Mouse (Mus musculus) c-Kit-positive CD71-negative TER-119-negative erythroid progenitor cells, embryonic 14.5 days (primary cell): ENCODE data around the gene Gskip.
A peak's percentile ranks its signal among the peaks of the same experiment; 100 is the strongest.

ENCODE experiments used
- DNase-seq: peaks from one replicate; pipeline ENCODE4 v3.0.0-alpha.2; 2013; ENCODE audit warnings: low read depth

Gskip gene

GRCm38 (mm10) chr12:105683933-105684901 is at the start of gene Gskip:
Gene Gskip (plus strand): TSS chr12:105684829.
- no peak for DNase-seq

GRCm38 (mm10) chr12:105636551-105636950 is 48.1 kb upstream of the Gskip start:
- DNase-seq: no peak

GRCm38 (mm10) chr12:105637554-105637953 is 47.1 kb upstream of the Gskip start:
- DNase-seq: no peak

GRCm38 (mm10) chr12:105642770-105643321 is 41.8 kb upstream of the Gskip start:
- DNase-seq: no peak

- DNase-seq: no peak
These were observed 28.8 kb upstream of the Gskip start for GRCm38 (mm10) chr12:105655850-105656249.

GRCm38 (mm10) chr12:105676274-105676673 is 8.4 kb upstream of the Gskip start:
- DNase-seq: no peak

DNA sequence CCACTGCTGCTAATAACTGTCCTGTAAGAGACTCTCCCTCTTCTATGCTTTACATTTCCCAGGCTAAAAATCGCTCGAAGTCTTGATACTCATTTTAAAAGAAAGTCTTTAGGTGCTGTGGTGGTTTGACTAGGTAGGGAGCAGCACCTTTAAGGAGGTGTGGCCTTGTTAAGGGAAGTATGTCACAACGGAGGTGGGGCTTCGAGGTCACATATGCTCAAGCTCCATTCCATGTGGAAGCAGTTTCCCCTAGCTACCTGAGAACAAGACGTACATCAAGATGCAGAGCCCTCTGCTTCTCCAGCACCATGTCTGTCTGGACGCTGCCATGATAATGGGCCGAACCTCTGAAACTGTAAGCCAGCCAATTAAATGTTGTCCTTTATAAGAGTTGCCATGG is 6.4 kb upstream of the Gskip start:
- DNase-seq: no peak

GRCm38 (mm10) chr12:105678762-105679161 is 5.9 kb upstream of the Gskip start:
- no peak for DNase-seq

GRCm38 (mm10) chr12:105685001-105685691 is 517 bp downstream of the Gskip start, which contains the start of gene Atg2b:
Gene Atg2b (minus strand): TSS chr12:105685211.
- DNase-seq: peak; percentile 98

DNA sequence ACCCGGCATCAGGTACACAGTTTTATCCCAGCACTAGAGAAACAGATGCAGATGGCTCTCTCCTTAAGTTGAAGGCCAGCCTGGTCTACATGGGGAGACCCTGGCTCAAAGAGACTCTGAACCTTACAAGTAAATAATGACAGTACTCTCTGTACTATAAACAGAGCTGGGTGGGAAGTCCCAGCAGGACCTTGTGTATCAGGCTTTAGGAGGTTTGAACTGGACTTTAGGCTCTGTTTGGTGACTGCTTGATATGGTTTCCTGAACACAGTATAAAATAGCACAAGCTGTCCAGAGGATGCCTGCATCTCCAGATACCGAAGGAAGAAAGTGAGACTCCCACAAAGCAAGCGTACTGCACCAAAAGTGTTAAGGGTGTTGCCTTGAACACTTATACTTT is 2.2 kb downstream of the Gskip start:
- DNase-seq: no peak

DNA sequence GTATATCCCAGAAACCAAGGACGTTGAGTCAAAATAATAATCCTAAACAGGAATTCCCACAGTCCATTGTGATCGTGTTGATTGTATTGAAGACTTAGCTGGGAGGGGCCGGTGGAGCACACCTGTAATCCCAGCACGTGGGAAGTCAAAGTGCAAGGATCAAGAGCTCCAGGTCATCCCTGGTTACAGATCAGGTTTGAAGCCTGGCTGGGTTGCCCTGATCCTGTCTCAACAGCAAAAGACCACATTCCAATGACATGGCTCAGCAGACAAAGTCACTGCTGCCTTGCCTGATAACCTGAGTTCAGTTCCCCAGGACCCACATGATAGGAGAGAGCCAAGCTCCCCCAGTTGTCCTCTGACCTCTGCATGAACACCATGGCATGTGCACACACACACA is 2.8 kb downstream of the Gskip start:
- DNase-seq: no peak

DNA sequence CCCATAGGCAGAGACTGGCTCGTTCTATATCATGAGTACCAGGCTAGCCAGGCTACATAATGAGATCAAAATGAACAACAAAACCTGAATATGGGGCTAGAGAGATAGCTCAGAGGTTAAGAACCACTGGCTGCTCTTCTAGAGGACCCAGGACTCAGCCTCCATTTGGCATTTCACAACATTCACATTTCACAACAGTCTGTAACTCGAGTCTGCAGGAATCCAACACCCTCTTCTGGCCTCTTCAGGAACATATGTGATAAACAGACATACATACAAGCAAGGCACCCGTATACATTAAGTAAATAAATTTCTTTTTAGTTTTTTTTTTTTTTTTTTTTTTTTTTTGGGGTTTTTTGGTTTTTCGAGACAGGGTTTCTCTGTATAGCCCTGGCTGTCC is 3.9 kb downstream of the Gskip start:
- no peak for DNase-seq

DNA sequence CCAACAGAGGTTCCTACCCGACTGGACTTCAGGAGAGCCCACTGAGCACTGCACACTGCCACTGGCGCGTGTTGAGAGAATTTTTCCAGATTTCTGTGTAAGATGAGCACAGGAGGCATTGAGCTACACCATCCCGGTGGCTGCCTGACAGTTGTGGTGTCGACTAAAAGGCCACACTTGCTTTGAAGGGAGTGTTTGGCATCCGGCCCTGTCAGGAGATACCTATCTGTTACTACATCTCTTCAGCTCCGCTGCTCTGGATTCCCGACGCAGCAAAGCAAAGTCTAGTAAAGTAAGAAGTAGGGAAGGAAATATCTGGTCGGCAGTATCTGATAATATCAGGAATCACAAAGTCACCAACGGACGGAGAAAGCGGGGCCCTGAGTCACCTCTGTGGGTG is 4.8 kb downstream of the Gskip start:
- DNase-seq: no peak

GRCm38 (mm10) chr12:105694021-105694420 is 9.4 kb downstream of the Gskip start:
- no peak for DNase-seq

DNA sequence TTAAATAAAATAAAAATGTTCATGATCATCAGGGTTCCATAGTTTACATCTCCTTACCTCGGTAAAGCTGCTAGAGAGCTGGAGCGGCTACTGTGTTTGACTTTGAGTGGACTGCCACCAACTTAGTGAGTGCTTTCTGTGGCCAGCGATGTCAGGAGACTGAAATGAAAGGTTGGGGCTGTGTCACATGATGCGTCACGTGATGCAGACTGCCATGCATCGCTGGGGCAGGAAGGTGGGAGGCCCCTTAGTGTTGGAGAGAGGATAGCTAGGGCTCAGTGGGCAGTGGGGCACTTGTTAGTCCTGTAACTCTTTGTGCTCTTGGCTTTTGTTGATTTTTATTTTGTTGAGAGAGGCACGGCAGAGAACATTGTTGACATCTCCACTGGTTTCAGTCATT is 11.2 kb downstream of the Gskip start:
- DNase-seq: no peak

DNA sequence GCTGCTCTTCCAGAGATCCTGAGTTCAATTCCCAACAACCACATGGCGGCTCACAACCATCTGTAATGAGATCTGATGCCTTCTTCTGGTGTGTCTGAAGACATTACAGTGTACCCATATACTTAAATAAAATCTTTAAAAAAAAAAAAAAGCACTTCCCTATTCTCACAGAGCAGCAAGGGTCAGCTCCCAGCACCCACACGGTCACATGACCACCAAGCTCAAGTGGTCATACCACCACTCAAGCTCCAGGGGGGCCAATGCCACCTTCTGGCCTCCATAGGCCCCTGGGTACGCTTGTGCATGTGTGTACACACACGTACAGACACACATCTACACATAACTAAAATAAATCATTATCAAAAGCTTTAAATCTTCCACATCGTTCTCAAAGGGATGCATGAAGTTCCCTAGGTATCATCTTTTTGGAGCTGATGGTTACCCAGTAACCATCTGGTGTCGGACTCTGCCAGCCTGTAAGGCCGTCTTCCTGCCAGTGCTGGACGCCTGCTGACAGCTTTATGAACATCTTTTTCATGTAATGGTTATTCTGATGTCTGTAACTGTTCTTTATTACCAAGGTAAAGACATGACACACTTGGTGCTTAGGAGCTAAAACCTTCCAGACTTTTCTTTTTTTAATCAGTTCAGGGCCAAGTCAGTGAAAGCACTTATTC is 12.6 kb downstream of the Gskip start:
- no peak for DNase-seq

DNA sequence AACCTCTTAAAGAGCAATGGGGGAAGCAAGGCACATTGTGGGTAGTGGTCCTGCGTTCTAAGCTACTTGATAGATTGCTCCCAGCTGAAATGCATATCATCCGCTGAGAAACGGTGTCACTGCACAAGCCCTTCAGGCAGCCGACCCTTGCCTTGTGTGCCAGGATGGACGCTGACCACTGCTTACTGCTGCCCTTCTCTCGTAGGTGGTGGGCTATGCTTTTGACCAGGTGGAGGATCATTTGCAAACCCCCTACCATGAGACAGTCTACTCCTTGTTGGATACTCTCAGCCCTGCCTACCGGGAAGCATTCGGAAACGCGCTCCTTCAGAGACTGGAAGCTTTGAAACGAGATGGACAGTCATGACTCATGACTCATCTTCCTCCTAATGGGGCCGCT is 15.8 kb downstream of the Gskip start:
- DNase-seq: no peak

DNA sequence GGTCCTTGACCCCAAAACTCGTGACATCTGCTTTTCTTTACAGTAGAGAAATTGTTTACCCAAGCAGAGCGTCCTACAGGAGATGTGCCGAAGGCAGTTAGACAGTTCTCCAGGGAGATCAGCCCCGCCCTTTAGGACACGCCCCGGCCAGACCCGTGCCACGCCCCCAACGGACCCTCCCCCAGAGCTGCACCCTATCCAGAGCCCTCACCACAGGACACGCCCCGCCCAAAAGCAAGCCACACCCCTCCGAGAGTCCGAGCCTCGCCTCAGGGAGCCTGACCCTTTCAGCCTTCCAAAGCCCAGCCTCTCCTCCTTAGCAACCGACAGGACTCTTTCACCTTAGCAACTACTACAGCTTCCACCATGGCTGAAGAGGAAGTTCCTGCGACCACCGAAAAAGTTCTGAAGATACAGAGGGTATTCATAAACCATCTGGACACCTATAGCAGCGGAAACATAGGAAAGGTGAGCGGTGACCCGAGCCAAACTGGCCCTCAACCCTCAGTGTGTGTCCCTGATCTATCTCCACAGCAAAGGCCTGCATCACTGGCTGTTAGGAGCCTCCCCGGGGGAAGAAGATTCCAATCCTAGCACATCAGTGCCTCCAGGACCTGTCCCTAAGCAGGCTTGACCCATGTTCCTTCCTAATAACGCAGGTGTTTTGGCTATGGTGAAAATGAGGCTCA is 21.3 kb downstream of the Gskip start, which contains the start of gene Ak7:
Gene Ak7, plus strand, starts transcription at position 178 of the 689 bp plus-strand sequence.
- DNase-seq: peak; percentile 79

GRCm38 (mm10) chr12:105718616-105719015 is 34.0 kb downstream of the Gskip start:
- no peak for DNase-seq

DNA sequence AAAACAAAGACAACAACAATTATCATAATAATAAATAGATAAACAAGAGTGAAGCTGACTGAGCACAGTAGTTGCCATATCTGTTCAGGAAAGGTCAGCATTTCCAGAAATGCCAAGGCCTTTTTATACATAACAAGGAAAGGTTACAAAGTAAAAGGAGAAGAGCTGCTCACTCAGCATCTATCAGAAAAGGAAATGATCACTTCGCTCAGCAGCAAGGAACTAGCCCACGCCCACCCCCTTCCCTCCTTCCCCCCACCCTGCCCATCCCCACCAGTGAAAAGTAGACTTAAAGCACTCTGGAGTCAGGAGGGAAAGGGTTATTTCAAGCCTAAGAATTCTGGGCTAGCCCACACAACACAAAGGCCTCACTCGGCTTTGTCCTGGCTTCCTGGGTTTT is 35.6 kb downstream of the Gskip start:
- no peak for DNase-seq

DNA sequence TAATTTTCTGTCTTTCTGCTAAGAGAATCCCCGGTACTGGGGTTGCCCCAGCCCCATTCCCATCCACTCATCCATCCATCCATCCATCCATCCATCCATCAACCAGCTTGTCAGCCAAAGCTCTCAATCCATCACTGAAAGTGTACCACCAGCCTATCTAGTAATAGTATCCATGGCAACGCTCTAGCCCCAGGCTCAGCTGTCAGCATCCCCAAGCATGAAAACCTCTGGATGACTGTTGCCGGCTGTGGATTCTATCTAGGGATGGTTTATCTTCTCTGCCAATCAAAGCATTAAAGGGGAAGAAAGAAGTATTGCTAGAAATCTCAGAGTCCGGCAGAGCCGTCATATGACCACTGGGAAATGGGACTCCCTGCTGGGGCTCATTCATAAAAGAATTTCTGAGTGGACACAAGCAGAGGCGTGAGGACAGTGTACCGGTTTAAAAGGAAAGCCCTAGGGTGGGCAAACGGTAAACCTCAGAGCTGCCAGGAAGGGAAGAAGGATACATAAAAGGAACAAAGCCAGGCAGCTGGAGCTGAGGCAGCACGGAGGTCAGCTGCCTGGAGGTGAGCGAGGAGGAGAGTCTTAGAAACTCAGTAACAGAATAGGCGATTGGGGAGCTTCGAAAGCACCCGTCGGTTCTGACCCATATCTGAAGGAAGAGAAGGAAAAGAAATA is 37.0 kb downstream of the Gskip start:
- no peak for DNase-seq
